Mouse (Mus musculus) kidney, embryonic 15.5 days (tissue): ENCODE measurements around the gene Adam12. TPM values are rescaled to one million over a fixed set of nuclear protein-coding genes. Genes with fewer than 3 reads are reported as not detected.

Experiments
- ATAC-seq: fragments of 200-750 bp; cut with Nextera tagmentation; replicated peaks from 2 replicates; pipeline ENCODE4 v1.8.0; 2017; ENCODE audit warnings: moderate TSS enrichment; ENCODE audit not compliant: low FRiP score
- H3K27ac ChIP-seq: fragments of 300-500 bp; sonication (generic); 2 replicates; pipeline ENCODE4 v1.5.1; 2015; ENCODE audit warnings: mild to moderate bottlenecking, inconsistent platforms
- H3K27me3 ChIP-seq: fragments of 300-500 bp; sonication (generic); 2 replicates; pipeline ENCODE4 v1.6.1; 2015; ENCODE audit warnings: inconsistent platforms
- H3K36me3 ChIP-seq: fragments of 300-500 bp; sonication (generic); 2 replicates; pipeline ENCODE4 v1.6.1; 2015; ENCODE audit warnings: inconsistent platforms
- H3K4me1 ChIP-seq: fragments of 300-500 bp; sonication (generic); 2 replicates; pipeline ENCODE4 v1.6.1; 2015; ENCODE audit warnings: inconsistent platforms
- H3K4me2 ChIP-seq: fragments of 300-500 bp; sonication (generic); 2 replicates; pipeline ENCODE4 v1.6.1; 2015; ENCODE audit warnings: moderate library complexity, mild to moderate bottlenecking, inconsistent platforms
- H3K4me3 ChIP-seq: fragments of 300-500 bp; sonication (generic); replicated peaks from 2 replicates; pipeline ENCODE4 v1.5.1; 2015; ENCODE audit warnings: mild to moderate bottlenecking, inconsistent platforms
- H3K9ac ChIP-seq: fragments of 300-500 bp; sonication (generic); 2 replicates; pipeline ENCODE4 v1.6.1; 2015; ENCODE audit warnings: mild to moderate bottlenecking, inconsistent platforms
- H3K9me3 ChIP-seq: fragments of 300-500 bp; sonication (generic); replicated peaks from 2 replicates; pipeline ENCODE4 v1.6.1; 2016; ENCODE audit warnings: inconsistent platforms
- WGBS: fragments of 180-500 bp; shearing (Covaris S2); methylation state at CpG from one replicate; pipeline ENCODE4 v1.1.7; 2015; ENCODE audit warnings: mixed read lengths; 5-methylcytosine and 5-hydroxymethylcytosine counted together
- polyA plus RNA-seq: library from polyadenylated mRNA; unstranded; fragments of >200 nt; fragmentation: Nextera tagmentation; extraction: Ambion mirVana; gene quantifications from 2 replicates; pipeline ENCODE4 v1.2.1, GENCODE M21; 2015

Gene Adam12
- polyA plus RNA-seq, 1 experiment from 2014 or later = 6.8 TPM

DNA sequence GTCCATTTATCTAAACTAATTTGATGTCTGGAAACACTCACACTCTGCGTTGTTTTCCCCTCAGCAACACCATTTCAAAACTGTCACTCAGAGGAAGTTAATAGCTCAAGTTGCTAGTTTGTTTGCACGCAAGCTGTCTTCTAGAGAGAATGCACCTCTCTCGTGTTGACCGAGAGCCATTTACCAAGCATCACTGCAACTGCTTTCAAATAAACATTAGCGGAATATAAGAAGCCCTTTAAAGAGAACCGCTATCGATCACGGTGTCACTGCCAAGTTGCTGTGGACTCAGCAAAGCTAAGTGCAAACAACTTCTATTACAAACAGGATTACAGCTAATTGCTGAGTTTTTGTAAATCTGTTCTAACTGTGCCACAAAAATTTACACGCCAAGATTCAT, 87.8 kb downstream of the Adam12 start:
- Histone ChIP-seq H3K27me3 (no peaks in the 10 kb centered on the region), H3K4me1 (0 out of 2 replicates have a peak, but pooled peaks cover 3% of the 10 kb centered on the region), H3K9me3 (no peaks in the 10 kb centered on the region), H3K4me2 (no peak overlapping the region), H3K27ac (no peak overlapping the region), H3K36me3 (no peaks in the 10 kb centered on the region), H3K9ac (no peak overlapping the region), H3K4me3 (no peak overlapping the region)
- 85% methylated on average over 9 of the region's 9 CpGs for WGBS
- no peak for ATAC-seq

DNA sequence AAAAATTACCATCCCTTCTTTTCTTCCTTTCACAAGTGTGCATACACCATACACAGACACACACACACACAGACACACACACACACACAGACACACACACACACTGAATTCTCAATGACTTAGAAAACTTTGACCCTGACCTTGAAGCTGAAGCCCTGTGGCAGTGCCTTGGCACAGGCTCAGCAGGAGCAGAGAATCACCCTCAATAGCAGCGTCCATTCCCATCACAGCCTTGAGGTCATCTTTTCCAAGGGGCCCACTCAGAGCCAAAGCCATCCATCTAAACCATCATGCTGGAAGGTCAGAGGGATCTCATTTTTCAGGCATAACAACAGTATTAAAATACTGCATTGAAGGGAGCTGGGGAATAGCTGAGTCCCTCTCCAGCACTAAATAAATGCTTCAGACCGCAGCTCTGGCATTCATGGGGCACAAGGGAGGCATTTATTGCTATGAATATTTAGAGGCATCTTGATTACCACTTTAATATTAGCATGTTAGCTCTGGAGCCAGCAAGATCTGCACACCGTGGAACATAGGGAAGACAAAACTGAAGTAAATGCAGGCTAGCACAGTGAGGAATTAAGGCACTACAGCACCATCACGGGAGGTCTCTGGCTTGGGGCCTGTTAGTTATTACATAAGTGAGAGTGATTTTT, 92.5 kb downstream of the Adam12 start:
- WGBS = 51% methylated on average over 4 of the region's 4 CpGs
- Histone ChIP-seq H3K27ac (no peak overlapping the region), H3K9ac (no peak overlapping the region), H3K4me2 (no peak overlapping the region), H3K27me3 (no peaks in the 10 kb centered on the region), H3K4me1 (0 out of 2 replicates have a peak, but pooled peaks cover 3% of the 10 kb centered on the region), H3K4me3 (no peak overlapping the region), H3K9me3 (no peaks in the 10 kb centered on the region), H3K36me3 (no peaks in the 10 kb centered on the region)
- ATAC-seq = no peak

- Histone ChIP-seq H3K4me3 (no peak overlapping the region), H3K27ac (no peak overlapping the region), H3K4me1 (no peaks in the 10 kb centered on the region), H3K36me3 (no peaks in the 10 kb centered on the region), H3K27me3 (no peaks in the 10 kb centered on the region), H3K4me2 (no peak overlapping the region), H3K9ac (no peak overlapping the region), H3K9me3 (no peaks in the 10 kb centered on the region)
- no peak for ATAC-seq
- 77% methylated on average over 2 of the region's 2 CpGs for WGBS
Measured at GRCm38 (mm10) chr7:134132323-134132722, 99.6 kb downstream of the Adam12 start.

DNA sequence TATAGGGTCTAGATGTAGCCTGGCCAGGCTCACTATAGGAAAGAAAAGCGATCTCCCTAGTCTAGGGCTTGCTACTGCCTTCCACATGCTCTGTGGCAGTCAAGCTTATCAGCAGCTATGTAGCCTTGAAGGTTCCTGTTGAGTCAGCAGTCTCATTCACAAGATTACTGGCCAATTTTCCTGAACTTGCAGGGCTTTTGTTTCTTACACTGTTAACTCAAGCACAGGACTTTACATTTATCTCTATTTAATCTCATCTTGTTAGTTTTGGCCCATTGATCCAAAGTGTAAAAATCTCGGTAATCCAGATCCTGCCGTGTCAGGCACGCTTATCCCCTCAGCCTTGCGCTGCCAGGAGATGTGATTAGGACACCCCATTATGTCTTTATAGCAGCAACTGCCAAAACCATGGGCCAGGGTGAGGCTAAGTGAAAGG, 103.8 kb downstream of the Adam12 start:
- H3K36me3 ChIP-seq = no peaks in the 10 kb centered on the region
- H3K4me1 ChIP-seq = no peaks in the 10 kb centered on the region
- ATAC-seq = no peak
- no peak overlapping the region for H3K4me3 ChIP-seq
- H3K4me2 ChIP-seq = no peak overlapping the region
- no peaks in the 10 kb centered on the region for H3K9me3 ChIP-seq
- H3K27ac ChIP-seq = no peak overlapping the region
- H3K9ac ChIP-seq = no peak overlapping the region
- 71% methylated on average over 5 of the region's 5 CpGs for WGBS
- H3K27me3 ChIP-seq = 0 out of 2 replicates have a peak, but pooled peaks cover 3% of the 10 kb centered on the region

DNA sequence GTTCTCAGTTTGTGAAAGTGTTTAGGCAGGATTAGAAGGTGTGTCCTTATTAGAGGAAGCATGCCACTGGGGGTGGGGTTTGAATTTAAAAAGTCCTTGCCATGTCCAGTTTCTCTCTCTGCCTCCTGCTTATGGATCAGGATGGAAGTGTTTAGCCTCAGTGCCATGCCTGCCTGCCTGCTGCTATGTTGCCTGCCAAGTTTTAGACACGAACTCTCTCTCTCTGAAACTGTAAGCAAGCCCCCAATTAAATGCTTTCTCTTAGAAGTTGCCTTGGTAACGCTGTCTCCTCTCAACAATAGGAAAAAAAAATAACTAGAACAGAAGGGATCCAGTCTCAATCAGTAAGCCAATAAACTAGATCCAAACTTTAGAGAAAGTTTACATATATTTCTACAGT, 110.5 kb downstream of the Adam12 start:
- Histone ChIP-seq H3K9me3 (no peaks in the 10 kb centered on the region), H3K36me3 (no peaks in the 10 kb centered on the region), H3K27ac (no peak overlapping the region), H3K4me1 (no peaks in the 10 kb centered on the region), H3K27me3 (0 out of 2 replicates have a peak, but pooled peaks cover 3% of the 10 kb centered on the region), H3K4me3 (no peak overlapping the region), H3K4me2 (no peak overlapping the region), H3K9ac (no peak overlapping the region)
- ATAC-seq = no peak
- 55% methylated on average over 2 of the region's 2 CpGs for WGBS

GRCm38 (mm10) chr7:134115438-134115837, 116.5 kb downstream of the Adam12 start:
- Histone ChIP-seq H3K27ac (no peak overlapping the region), H3K36me3 (no peaks in the 10 kb centered on the region), H3K4me2 (no peak overlapping the region), H3K4me1 (peaks cover 10% of the 10 kb centered on the region; the same call in 1 of the 2 replicates), H3K9me3 (no peaks in the 10 kb centered on the region), H3K27me3 (no peaks in the 10 kb centered on the region), H3K9ac (no peak overlapping the region), H3K4me3 (no peak overlapping the region)
- WGBS = 71% methylated on average over 8 of the region's 8 CpGs
- no peak for ATAC-seq

DNA sequence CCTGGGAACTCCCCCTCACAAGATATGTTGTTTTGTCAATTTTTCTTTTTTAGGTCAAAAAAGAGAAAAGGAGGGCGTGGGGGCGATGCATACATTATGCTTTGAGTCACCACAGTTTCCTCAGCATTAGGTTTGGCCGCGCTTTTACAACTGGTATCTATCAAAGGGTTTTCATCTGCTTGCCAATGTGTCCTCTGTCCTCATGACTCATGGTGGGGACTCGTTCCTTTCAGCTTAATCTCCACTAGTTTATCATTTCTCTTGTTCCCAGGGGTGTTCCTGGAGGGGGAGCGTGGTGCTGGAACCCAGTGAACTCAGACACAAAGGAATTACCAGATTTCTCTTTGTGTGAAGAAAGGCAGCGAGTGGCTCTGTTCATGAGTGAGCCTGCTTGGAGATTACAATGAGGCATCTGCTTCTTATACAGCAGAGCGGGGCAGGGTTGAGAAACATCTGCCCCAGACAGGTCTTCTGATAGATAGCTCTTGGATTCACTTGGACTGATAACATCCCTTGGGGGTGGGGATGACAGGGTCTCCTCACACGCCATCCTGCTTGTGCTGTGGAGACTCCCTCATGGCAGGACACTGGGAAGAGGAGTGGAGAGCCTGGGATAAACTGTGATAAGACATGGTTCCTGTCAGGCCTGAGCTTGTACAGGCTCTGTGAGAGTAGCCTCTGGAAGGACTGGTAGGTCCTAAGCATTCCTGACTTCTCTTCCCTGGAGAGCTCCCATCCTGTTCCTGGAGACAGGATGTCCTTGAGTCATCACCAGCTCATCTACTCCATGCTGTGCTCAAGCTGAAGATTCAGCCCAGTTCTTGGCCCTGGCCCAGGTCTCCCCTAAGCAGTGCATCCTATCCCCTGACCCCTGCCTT, 117.4 kb downstream of the Adam12 start:
- no peak overlapping the region for H3K9ac ChIP-seq
- H3K9me3 ChIP-seq = no peaks in the 10 kb centered on the region
- 65% methylated on average over 9 of the region's 9 CpGs for WGBS
- H3K4me1 ChIP-seq = peaks cover 10% of the 10 kb centered on the region; the same call in 1 of the 2 replicates
- H3K27ac ChIP-seq = no peak overlapping the region; the same call in 1 of the 2 replicates
- no peak overlapping the region for H3K4me2 ChIP-seq
- no peak for ATAC-seq
- H3K27me3 ChIP-seq = no peaks in the 10 kb centered on the region
- no peaks in the 10 kb centered on the region for H3K36me3 ChIP-seq
- H3K4me3 ChIP-seq = no peak overlapping the region

- no peak for ATAC-seq
- H3K27ac ChIP-seq = no peak overlapping the region
- H3K4me3 ChIP-seq = no peak overlapping the region
- no peaks in the 10 kb centered on the region for H3K9me3 ChIP-seq
- no peak overlapping the region for H3K4me2 ChIP-seq
- no peak overlapping the region for H3K9ac ChIP-seq
- 72% methylated on average over 6 of the region's 6 CpGs for WGBS
- H3K4me1 ChIP-seq = peaks cover 10% of the 10 kb centered on the region; the same call in 1 of the 2 replicates
- no peaks in the 10 kb centered on the region for H3K27me3 ChIP-seq
- H3K36me3 ChIP-seq = no peaks in the 10 kb centered on the region
Measured at GRCm38 (mm10) chr7:134113829-134114228, 118.1 kb downstream of the Adam12 start.

DNA sequence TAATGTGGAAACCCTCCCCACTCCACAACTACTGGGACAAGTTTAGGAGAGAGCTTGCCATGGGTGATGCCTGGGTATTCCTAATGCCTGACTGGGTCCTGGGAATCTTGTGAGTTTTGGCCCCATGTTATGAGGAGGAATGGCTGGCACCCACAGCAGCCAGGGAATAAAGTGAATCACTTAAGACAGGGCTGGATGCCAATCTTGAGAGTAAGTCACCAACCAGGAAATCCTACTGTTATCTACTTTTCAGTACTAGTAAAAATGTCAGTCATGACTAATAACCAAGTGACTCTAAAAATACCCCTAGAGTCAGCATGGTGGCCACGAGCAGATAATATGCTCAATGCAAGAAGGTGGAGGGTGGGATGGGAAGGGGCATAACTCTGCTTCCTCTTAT, 121.8 kb downstream of the Adam12 start:
- Histone ChIP-seq H3K9me3 (no peaks in the 10 kb centered on the region), H3K9ac (no peak overlapping the region), H3K4me1 (peaks cover 8% of the 10 kb centered on the region; the same call in 1 of the 2 replicates), H3K27me3 (no peaks in the 10 kb centered on the region), H3K4me2 (no peak overlapping the region), H3K27ac (no peak overlapping the region), H3K4me3 (no peak overlapping the region), H3K36me3 (no peaks in the 10 kb centered on the region)
- no peak for ATAC-seq
- 56% methylated on average over 1 of the region's 1 CpGs for WGBS

DNA sequence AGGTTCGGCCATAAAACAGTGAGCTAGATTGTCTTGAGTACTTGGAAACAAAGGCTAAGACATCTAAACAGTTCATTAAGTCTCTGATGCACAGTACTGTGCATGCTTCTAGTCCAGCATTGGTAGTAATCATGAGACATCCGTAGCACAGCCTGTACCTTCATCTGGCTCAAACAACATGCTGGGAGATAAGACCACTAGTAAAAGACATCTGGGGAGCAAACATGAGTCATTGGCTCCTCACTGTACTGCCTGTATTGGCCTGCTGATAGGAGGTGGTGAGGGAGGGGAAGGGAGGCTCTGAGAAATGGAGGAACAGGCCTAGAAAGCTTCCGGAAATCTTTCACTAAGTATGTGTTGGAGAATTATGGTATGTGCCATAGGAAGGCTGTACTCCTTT, 124.1 kb downstream of the Adam12 start:
- H3K4me1 ChIP-seq = no peaks in the 10 kb centered on the region
- no peak overlapping the region for H3K4me3 ChIP-seq
- no peak for ATAC-seq
- no peak overlapping the region for H3K4me2 ChIP-seq
- no peak overlapping the region for H3K27ac ChIP-seq
- no peaks in the 10 kb centered on the region for H3K9me3 ChIP-seq
- no peaks in the 10 kb centered on the region for H3K27me3 ChIP-seq
- H3K36me3 ChIP-seq = no peaks in the 10 kb centered on the region
- 83% methylated on average over 3 of the region's 3 CpGs for WGBS
- H3K9ac ChIP-seq = no peak overlapping the region

- no peak overlapping the region for H3K4me3 ChIP-seq
- no peaks in the 10 kb centered on the region for H3K9me3 ChIP-seq
- H3K27ac ChIP-seq = peak overlapping the region; percentile 20; the same call in 1 of the 2 replicates
- H3K27me3 ChIP-seq = no peaks in the 10 kb centered on the region
- no peak overlapping the region for H3K9ac ChIP-seq
- ATAC-seq = no peak
- 49% methylated on average over 4 of the region's 4 CpGs for WGBS
- H3K4me1 ChIP-seq = peaks cover 4% of the 10 kb centered on the region
- H3K4me2 ChIP-seq = no peak overlapping the region
- H3K36me3 ChIP-seq = no peaks in the 10 kb centered on the region
Measured at GRCm38 (mm10) chr7:134099010-134099409, 132.9 kb downstream of the Adam12 start.

GRCm38 (mm10) chr7:134097861-134098260, 134.1 kb downstream of the Adam12 start:
- no peak overlapping the region for H3K4me2 ChIP-seq
- no peaks in the 10 kb centered on the region for H3K27me3 ChIP-seq
- no peak overlapping the region for H3K27ac ChIP-seq
- WGBS = 94% methylated on average over 2 of the region's 2 CpGs
- ATAC-seq = no peak
- H3K4me3 ChIP-seq = no peak overlapping the region
- no peak overlapping the region for H3K9ac ChIP-seq
- H3K36me3 ChIP-seq = no peaks in the 10 kb centered on the region
- peaks cover 6% of the 10 kb centered on the region for H3K4me1 ChIP-seq
- H3K9me3 ChIP-seq = no peaks in the 10 kb centered on the region
